Mouse (Mus musculus): ENCODE results near the gene Ddx39. TPM values are rescaled to one million over a fixed set of nuclear protein-coding genes. Genes with fewer than 3 reads are reported as not detected.

The Ddx39 gene
- polyA plus RNA-seq, 1 experiment from 2014 or later: 107 TPM

DNA sequence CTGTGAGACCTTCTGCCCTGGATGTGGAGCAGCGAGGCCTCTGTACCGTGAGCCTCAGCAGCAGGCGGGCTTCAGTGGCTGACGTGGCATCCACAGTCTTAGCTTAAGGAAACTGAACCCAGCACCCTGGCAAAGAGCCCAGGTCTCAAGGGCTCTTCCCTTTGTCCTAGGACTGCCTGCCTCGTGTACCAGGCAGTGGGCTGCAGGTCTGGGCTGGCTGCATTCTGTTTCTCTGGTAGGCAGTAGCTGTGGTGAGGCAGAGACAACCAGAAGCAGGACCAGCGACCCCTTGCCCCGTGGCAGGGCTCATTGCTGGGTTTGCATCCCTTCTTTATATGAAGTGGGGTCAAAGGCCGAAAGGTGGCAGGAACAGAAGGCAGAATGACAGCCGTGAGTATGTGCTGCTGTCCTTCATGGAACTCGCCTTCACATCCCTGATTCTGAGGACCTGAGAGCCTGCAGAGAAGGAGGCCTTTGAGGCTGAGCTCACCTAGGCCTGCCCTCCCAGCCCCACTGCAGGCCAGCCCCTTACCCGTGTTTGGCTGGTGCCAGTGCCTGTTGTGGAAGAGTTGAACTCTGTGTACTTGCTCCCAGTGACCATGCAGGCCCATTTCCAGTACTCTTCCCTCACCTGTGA is 8.6 kb downstream of the Ddx39 start:
- Histone ChIP-seq H3K36me3 (peaks cover 74% of the 10 kb centered on the region), H3K27me3 (no peaks in the 10 kb centered on the region), H3K4me2 (no peak overlapping the region), H3K9me3 (replicated peaks) (no peaks in the 10 kb centered on the region), H3K27ac (no peak overlapping the region), H3K4me3 (no peak overlapping the region), H3K4me1 (replicated peaks) (peaks cover 3% of the 10 kb centered on the region; the same call in 1 of the 2 replicates), H3K9ac (no peak overlapping the region)
- no peak for ATAC-seq (replicated peaks; ENCODE audit: insufficient number of reproducible peaks, insufficient read depth, low FRiP score, low read depth)
- WGBS: 77% methylated on average over 11 of the region's 11 CpGs

DNA sequence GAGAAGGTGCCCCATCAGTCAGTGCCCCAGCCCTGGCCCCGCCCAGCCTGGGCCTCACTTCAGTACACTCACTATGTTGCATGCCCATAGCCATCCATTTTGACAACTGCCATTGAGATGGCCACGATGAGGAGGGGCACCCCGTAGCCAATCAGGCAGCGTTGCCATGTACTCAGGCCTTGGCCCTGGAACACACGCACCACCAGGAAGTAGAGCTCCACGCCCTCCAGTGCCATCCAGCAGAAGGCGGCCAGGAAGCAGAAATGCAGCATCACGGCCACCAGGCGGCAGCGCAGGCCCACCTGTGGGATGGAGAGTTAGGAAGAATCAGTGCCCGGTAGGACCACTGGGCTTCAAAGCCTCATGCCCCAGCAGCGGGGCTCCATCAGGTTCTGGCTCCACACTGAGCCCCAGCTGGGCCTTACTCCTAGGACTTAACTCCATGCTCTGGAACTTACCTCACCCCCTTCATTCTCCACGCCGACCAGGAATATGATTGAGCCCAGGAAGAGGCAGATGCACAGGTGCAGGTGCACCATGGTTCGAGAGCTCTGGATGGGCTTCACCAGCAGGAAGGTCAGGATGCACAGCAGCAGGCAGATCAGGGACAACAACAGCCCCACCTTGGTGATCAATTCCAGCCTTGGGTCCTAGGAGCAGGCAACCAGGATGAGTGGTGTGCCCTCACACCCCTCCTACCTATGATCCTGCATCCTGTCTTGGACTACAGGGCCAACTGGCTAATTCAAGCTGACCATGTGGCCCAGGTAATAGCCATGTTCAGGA is 9.9 kb downstream of the Ddx39 start:
- no peak overlapping the region for H3K4me2 ChIP-seq
- H3K27me3 ChIP-seq: no peaks in the 10 kb centered on the region
- 0 out of 2 replicates have a peak, but pooled peaks have one; percentile 53 for ATAC-seq (replicated peaks; ENCODE audit: insufficient number of reproducible peaks, insufficient read depth, low FRiP score, low read depth)
- H3K4me3 ChIP-seq: no peak overlapping the region
- H3K9me3 ChIP-seq (replicated peaks): no peaks in the 10 kb centered on the region
- peaks cover 77% of the 10 kb centered on the region for H3K36me3 ChIP-seq
- WGBS: 46% methylated on average over 15 of the region's 15 CpGs
- no peak overlapping the region for H3K9ac ChIP-seq
- H3K4me1 ChIP-seq (replicated peaks): peaks cover 3% of the 10 kb centered on the region; the same call in 1 of the 2 replicates
- H3K27ac ChIP-seq: no peak overlapping the region; the same call in 1 of the 2 replicates

DNA sequence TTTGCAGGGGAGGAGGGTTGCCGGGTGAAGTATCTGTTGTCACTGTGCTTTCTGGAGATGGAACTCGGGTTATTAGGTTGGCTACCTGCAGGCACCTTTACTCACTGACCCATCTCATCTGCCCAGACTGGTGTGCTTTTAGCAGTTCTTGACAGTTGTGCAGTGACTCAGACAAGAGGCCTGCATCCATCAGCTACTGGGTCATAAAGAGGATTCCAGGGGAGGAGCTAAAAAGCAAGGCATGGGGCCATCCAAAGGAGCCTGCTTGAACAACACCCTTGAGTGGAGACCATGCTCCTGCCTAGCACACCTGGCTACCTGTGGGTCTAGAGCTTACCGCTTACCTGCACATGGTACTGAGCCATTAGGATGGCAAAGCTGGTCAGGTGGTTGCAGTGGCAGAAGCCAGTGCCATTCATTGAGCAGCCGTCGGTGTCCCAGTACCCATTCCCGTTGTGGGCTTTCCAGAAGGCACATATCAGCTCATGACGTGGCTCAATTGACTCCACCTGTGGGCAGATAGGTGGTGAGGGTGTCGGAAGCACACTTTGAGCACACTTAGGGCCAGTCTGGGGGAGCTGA is 10.6 kb downstream of the Ddx39 start:
- Histone ChIP-seq H3K27me3 (no peaks in the 10 kb centered on the region), H3K9ac (no peak overlapping the region), H3K36me3 (peaks cover 70% of the 10 kb centered on the region), H3K4me1 (replicated peaks) (peaks cover 3% of the 10 kb centered on the region; the same call in 1 of the 2 replicates), H3K4me3 (no peak overlapping the region), H3K4me2 (no peak overlapping the region), H3K9me3 (replicated peaks) (no peaks in the 10 kb centered on the region), H3K27ac (no peak overlapping the region)
- no peak for ATAC-seq (replicated peaks; ENCODE audit: insufficient number of reproducible peaks, insufficient read depth, low FRiP score, low read depth)
- 91% methylated on average over 8 of the region's 8 CpGs for WGBS

DNA sequence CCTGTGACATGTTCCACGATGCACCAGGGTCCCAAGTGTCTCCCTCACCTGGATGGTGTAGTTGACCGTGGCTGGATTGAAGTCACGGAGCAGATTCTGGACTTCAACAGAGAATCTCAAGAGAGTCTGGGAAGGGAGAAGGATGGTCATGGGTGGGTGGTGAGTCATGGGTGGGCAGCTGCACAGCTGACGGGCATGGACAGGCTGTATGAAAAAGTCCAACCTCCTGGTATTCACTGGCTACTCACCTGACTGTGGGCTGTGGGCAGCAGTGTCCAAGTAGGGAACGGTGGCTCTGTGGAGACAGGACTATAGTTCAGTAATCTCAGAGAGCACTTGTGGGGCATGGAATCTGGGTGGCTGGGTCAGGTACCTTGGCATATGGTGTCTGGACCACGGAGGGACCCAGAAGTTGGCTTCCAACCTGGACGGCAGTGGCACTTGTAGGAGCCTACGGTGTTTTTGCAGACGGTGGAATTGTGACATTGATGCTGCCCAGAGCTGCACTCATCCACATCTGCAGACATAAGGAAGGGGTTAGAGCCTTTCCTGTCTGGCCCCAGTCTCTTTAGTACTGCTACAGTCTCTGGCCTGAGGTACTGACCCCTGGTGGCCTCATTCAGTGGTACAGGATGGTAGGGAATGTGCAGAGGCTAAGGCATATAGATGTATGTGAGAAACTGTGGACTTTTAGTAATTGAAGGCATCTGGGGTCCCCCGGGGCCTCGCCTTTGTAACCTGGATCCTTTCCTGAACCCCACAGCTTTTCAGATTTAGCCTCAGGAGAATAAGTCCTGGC is 14.2 kb downstream of the Ddx39 start:
- H3K4me3 ChIP-seq: no peak overlapping the region
- H3K4me1 ChIP-seq (replicated peaks): peaks cover 7% of the 10 kb centered on the region; the same call in 1 of the 2 replicates
- no peak overlapping the region for H3K4me2 ChIP-seq
- H3K27me3 ChIP-seq: no peaks in the 10 kb centered on the region
- H3K9ac ChIP-seq: no peak overlapping the region
- WGBS: 64% methylated on average over 11 of the region's 11 CpGs
- peaks cover 44% of the 10 kb centered on the region for H3K36me3 ChIP-seq
- H3K9me3 ChIP-seq (replicated peaks): no peaks in the 10 kb centered on the region
- no peak; the same call in 1 of the 2 replicates for ATAC-seq (replicated peaks; ENCODE audit: insufficient number of reproducible peaks, insufficient read depth, low FRiP score, low read depth)
- no peak overlapping the region for H3K27ac ChIP-seq

DNA sequence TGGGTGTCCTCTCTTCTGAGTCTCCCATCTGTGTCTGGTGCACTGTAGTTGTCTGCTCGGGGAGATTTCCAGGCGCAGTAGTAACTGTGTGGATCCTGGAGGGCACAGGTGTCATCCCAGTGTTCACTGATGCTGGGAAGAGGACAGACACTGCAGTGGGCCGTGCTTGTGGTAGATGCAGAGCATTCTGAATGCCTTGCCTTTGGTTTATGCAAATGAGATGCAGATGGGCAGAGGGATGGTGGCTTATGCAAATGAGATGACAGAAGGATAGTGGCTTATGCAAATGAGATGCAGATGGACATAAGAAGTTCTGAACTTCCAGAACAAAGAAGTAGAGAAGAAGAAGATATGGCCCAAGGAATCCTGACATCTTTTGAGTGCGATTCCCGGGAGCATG is 16.9 kb downstream of the Ddx39 start:
- no peak overlapping the region for H3K4me2 ChIP-seq
- WGBS: 80% methylated on average over 5 of the region's 5 CpGs
- H3K4me3 ChIP-seq: no peak overlapping the region
- H3K36me3 ChIP-seq: peaks cover 25% of the 10 kb centered on the region; the same call in 1 of the 2 replicates
- H3K27me3 ChIP-seq: no peaks in the 10 kb centered on the region
- no peak for ATAC-seq (replicated peaks; ENCODE audit: insufficient number of reproducible peaks, insufficient read depth, low FRiP score, low read depth)
- H3K27ac ChIP-seq: no peak overlapping the region
- H3K4me1 ChIP-seq (replicated peaks): peaks cover 5% of the 10 kb centered on the region; the same call in 1 of the 2 replicates
- no peak overlapping the region for H3K9ac ChIP-seq
- H3K9me3 ChIP-seq (replicated peaks): no peaks in the 10 kb centered on the region

DNA sequence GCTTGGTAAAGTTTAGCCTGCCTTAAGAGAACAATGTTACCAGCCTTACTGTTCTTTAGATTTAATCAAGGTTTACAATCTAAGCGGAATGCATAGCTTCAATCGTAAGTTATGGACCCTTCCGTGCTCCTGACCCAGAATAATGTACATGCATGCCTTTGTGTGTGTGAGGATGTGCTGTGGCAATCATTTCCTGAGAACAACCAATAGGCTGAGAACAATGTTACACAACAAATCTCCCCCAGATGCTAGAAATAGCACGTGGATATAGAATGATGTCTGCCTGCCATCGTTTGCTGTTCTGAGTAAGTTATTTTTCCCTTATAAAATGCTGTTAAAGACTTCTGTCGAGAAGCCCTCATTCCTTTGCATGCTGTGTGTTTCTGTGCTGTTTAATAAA is 17.9 kb downstream of the Ddx39 start:
- Histone ChIP-seq H3K36me3 (peaks cover 22% of the 10 kb centered on the region; the same call in 1 of the 2 replicates), H3K27ac (no peak overlapping the region), H3K4me1 (replicated peaks) (peaks cover 15% of the 10 kb centered on the region), H3K4me2 (no peak overlapping the region), H3K9me3 (replicated peaks) (no peaks in the 10 kb centered on the region), H3K27me3 (no peaks in the 10 kb centered on the region), H3K9ac (no peak overlapping the region), H3K4me3 (no peak overlapping the region)
- ATAC-seq (replicated peaks; ENCODE audit: insufficient number of reproducible peaks, insufficient read depth, low FRiP score, low read depth): no peak
- 66% methylated on average over 6 of the region's 6 CpGs for WGBS

DNA sequence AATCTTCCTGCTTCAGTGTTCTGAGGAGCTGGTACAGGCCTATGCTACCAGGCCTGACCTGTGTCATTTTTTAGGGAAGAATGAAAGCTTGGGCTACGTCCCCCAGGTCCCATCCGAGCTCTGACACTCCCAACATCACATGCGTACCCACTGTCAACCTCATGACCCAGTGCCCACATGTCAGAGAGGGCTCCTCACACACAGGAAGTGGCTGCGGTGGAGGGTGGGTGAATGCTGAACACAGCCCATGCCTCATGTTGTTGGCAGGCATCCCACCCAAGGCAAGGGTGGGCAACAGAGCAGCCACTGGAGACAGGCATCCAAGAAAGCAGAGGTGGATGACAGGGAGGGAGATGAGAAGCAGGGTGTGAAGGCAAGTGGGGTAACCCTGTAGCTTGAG is 21.7 kb downstream of the Ddx39 start:
- 82% methylated on average over 4 of the region's 4 CpGs for WGBS
- no peaks in the 10 kb centered on the region for H3K9me3 ChIP-seq (replicated peaks)
- H3K4me1 ChIP-seq (replicated peaks): peaks cover 43% of the 10 kb centered on the region
- no peak overlapping the region for H3K27ac ChIP-seq
- no peak overlapping the region for H3K9ac ChIP-seq
- H3K27me3 ChIP-seq: no peaks in the 10 kb centered on the region
- H3K4me3 ChIP-seq: no peak overlapping the region
- ATAC-seq (replicated peaks; ENCODE audit: insufficient number of reproducible peaks, insufficient read depth, low FRiP score, low read depth): no peak
- H3K36me3 ChIP-seq: 0 out of 2 replicates have a peak, but pooled peaks cover 5% of the 10 kb centered on the region
- H3K4me2 ChIP-seq: no peak overlapping the region

DNA sequence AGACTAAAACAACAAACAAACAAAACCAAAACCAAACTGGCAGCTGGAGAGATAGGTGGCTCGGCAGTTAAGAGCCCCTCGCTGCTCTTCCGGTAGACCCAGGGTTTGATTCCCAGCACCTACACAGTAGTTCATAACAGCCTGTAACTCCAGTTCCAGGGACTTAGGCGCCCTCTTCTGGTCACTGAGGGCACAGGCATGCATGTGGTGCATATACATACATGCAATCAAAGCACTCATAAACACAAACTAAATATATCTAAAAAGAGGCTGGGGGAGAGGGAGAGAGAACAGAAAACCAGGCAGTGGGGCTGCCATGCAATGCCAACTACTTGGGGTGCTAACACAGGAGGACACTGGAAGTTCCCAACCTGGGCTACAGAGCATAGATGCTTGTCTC is 22.4 kb downstream of the Ddx39 start:
- 85% methylated on average over 4 of the region's 4 CpGs for WGBS

DNA sequence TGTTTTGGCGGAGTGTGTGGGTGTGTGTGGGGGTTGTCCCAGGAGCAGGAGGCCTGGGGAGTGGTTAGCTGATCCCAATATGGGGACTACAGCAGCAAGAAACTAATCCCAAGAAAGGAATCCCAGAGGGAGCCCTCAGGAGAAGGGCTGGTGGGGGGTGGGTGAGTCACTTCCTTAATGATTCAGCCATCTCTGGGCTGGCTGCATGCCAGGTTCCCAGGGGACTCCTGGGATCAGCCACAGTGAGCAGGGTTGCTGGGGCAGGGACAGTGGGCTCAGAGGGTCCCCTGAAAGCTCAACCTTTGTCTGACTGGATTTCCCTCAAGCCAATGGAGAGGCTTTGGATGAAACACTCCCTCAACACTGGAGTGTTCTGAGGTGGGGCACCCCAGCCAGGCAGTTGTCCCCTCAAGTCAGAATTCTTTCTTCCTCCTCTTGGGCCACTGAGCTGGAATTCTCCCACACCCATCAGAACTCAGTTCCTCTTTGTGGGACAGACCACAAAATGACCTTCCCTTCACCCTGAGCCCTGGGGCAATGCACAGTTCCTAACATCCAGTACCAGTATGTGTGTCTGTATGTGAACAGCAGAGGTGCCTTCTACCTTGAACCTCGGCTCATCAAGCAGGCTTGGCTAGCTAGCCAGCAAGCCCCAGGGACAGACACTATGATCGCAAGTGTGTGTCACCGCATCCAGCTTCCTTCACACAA is 23.0 kb downstream of the Ddx39 start:
- ATAC-seq (replicated peaks; ENCODE audit: insufficient number of reproducible peaks, insufficient read depth, low FRiP score, low read depth): peak; percentile 25; the same call in 1 of the 2 replicates
- no peak overlapping the region; the same call in 1 of the 2 replicates for H3K9ac ChIP-seq
- peak overlapping the region; percentile 87 for H3K27ac ChIP-seq
- H3K4me1 ChIP-seq (replicated peaks): peaks cover 45% of the 10 kb centered on the region
- 59% methylated on average over 4 of the region's 4 CpGs for WGBS
- H3K4me3 ChIP-seq: peak overlapping the region; percentile 69; the same call in 1 of the 2 replicates
- H3K27me3 ChIP-seq: no peaks in the 10 kb centered on the region
- peak overlapping the region; percentile 90 for H3K4me2 ChIP-seq
- no peaks in the 10 kb centered on the region for H3K36me3 ChIP-seq
- H3K9me3 ChIP-seq (replicated peaks): no peaks in the 10 kb centered on the region

More for the DNA sequence above, 22.4 kb downstream of the Ddx39 start:
- no peak overlapping the region for H3K9ac ChIP-seq
- no peak overlapping the region for H3K4me3 ChIP-seq
- peak overlapping the region; percentile 90 for H3K4me2 ChIP-seq
- H3K27me3 ChIP-seq: no peaks in the 10 kb centered on the region
- H3K4me1 ChIP-seq (replicated peaks): peaks cover 45% of the 10 kb centered on the region
- 0 out of 2 replicates have a peak, but pooled peaks cover 2% of the 10 kb centered on the region for H3K36me3 ChIP-seq
- ATAC-seq (replicated peaks; ENCODE audit: insufficient number of reproducible peaks, insufficient read depth, low FRiP score, low read depth): no peak
- H3K9me3 ChIP-seq (replicated peaks): no peaks in the 10 kb centered on the region
- H3K27ac ChIP-seq: peak overlapping the region; percentile 87

DNA sequence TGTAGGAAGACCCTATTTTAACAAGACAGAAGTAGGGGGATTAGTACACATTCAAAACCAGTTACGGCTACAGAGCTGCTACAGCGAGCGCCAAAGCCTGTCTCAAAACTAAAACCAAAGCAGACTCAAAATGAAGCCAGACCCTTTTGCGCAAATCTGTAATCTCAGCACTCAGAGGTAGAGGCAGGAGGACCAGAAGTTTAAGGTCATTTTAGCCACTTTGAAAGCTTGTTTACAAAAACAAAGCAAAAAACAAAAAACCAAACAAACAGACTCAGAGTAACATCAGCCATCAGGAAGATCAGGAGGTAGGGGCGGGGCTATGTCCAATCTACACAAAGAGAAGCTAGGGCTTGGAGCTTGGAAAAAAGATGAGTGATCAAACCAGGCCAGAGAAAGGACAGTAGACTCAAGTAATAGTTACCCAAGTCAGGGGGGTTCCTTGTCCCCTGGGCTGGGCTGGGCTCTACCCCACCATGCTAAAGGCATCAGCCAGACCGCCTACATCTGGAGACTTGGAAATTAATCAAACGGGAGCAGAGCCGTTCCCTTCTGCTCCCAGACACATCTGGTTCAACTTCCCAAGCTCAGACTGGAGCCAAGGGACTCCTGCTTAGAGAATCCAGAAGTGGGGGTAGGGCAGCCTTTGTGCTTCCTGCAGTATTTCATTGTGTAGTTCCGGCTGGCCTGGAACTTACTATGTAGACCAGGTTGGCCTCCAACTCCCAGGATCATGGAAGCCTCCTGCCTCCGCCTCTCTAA is 24.2 kb downstream of the Ddx39 start:
- peak; percentile 33 for ATAC-seq (replicated peaks; ENCODE audit: insufficient number of reproducible peaks, insufficient read depth, low FRiP score, low read depth)
- Histone ChIP-seq H3K27me3 (no peaks in the 10 kb centered on the region), H3K9me3 (replicated peaks) (no peaks in the 10 kb centered on the region), H3K4me2 (peak overlapping the region; percentile 90), H3K4me3 (peak overlapping the region; percentile 69), H3K4me1 (replicated peaks) (peaks cover 42% of the 10 kb centered on the region), H3K27ac (peak overlapping the region; percentile 87), H3K9ac (no peak overlapping the region), H3K36me3 (no peaks in the 10 kb centered on the region)
- WGBS: 72% methylated on average over 10 of the region's 10 CpGs

All from heart, embryonic 15.5 days (tissue).